Mouse (Mus musculus) cortical plate, adult 2 months (tissue): ENCODE measurements at regions not wholly inside any gene's neighbourhood (a gene's known extent, or its start where the extent isn't known, plus 50 kb on each side); places are given as distances from the start of the nearest gene placed in this dataset.

ENCODE experiments used
- CTCF ChIP-seq: fragments of 200-500 bp; IDR thresholded peaks from 2 replicates; pipeline ENCODE4 v1.5.1; 2011; ENCODE audit warnings: mild to moderate bottlenecking, control low read depth, low read length; ENCODE audit not compliant: insufficient read depth; ENCODE audit errors: extremely low read depth
- POLR2A ChIP-seq: fragments of 200-500 bp; IDR thresholded peaks from 2 replicates; pipeline ENCODE4 v1.6.1; 2011; ENCODE audit warnings: mild to moderate bottlenecking, low read length, control low read depth; ENCODE audit not compliant: insufficient read depth; ENCODE audit errors: extremely low read depth

DNA sequence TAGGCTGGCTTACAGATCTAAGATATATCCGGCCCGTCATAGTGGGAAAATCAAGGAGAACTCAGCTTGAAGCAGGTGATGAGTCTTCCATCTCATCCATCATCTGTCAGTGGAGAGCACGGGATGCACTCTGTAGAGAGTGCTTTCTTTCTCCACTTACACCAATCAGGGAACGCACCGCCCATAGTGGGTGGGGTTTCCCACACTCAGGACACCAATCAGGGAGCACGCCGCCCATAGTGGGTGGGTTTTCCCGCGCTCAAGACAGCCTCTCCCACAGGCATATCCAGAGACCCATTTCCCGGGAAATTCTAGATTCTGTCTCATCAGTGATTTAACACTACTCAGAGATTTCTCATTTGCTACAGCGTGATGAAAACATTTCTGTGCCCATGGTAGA is 83.5 kb upstream of the Sorcs3 start:
- no peak for TF ChIP-seq CTCF
- no peak for TF ChIP-seq POLR2A
